Mouse (Mus musculus) heart, postnatal 0 days (tissue): ENCODE data around the gene Pdzk1ip1.

ENCODE experiments used
- CTCF ChIP-seq: IDR thresholded peaks from 2 replicates; pipeline ENCODE4 v1.5.1; 2016; ENCODE audit warnings: antibody characterized with exemption, control low read depth, low read depth
- EP300 ChIP-seq: IDR thresholded peaks from 2 replicates; pipeline ENCODE4 v1.6.1; 2016; ENCODE audit warnings: antibody characterized with exemption, low read depth

- no peak for TF ChIP-seq EP300
- TF ChIP-seq CTCF = no peak
Measured at GRCm38 (mm10) chr4:115051245-115051644, 37.3 kb upstream of the Pdzk1ip1 start.
